Mouse (Mus musculus) liver, postnatal 0 days (tissue): Measurements from ENCODE around the gene Atp6v1fnb. TPM values are rescaled to one million over a fixed set of nuclear protein-coding genes. Genes with fewer than 3 reads are reported as not detected.
A peak's percentile ranks its signal among the peaks of the same experiment; 100 is the strongest.

Experiments used
- ATAC-seq: fragments of 200-750 bp; cut with Nextera tagmentation; 2 replicates; pipeline ENCODE4 v1.8.0; 2017; ENCODE audit warnings: mild to moderate bottlenecking, moderate library complexity
- DNase-seq: peaks from one replicate; pipeline ENCODE4 v3.0.0-alpha.2; 2016
- H3K27ac ChIP-seq: fragments of 300-500 bp; sonication (generic); 2 replicates; pipeline ENCODE4 v1.5.1; 2014; ENCODE audit warnings: antibody characterized with exemption, moderate library complexity, mild to moderate bottlenecking, low read depth
- H3K27me3 ChIP-seq: fragments of 300-500 bp; sonication (generic); 2 replicates; pipeline ENCODE4 v1.6.1; 2014; ENCODE audit warnings: low read length, control low read depth, mixed read lengths; ENCODE audit not compliant: insufficient read depth
- H3K36me3 ChIP-seq: fragments of 300-500 bp; sonication (generic); replicated peaks from 2 replicates; pipeline ENCODE4 v1.6.1; 2014; ENCODE audit warnings: mild to moderate bottlenecking, control low read depth, low read length, moderate library complexity, mixed read lengths; ENCODE audit not compliant: insufficient read depth
- H3K4me1 ChIP-seq: fragments of 300-500 bp; sonication (generic); 2 replicates; pipeline ENCODE4 v1.6.1; 2014; ENCODE audit warnings: antibody characterized with exemption, mild to moderate bottlenecking, control low read depth; ENCODE audit not compliant: insufficient read depth
- H3K4me2 ChIP-seq: fragments of 300-500 bp; sonication (generic); 2 replicates; pipeline ENCODE4 v1.6.1; 2014; ENCODE audit warnings: low read depth, mild to moderate bottlenecking, low read length, moderate library complexity, mixed read lengths
- H3K4me3 ChIP-seq: fragments of 300-500 bp; sonication (generic); 2 replicates; pipeline ENCODE4 v1.5.1; 2014; ENCODE audit warnings: low read depth, low read length
- H3K9ac ChIP-seq: fragments of 300-500 bp; sonication (generic); replicated peaks from 2 replicates; pipeline ENCODE4 v1.6.1; 2014; ENCODE audit warnings: mild to moderate bottlenecking, moderate library complexity
- H3K9me3 ChIP-seq: fragments of 300-500 bp; sonication (generic); 2 replicates; pipeline ENCODE4 v1.6.1; 2016; ENCODE audit warnings: mild to moderate bottlenecking, control low read depth, low read length, mixed read lengths
- CTCF ChIP-seq: sonication (generic); IDR thresholded peaks from 2 replicates; pipeline ENCODE4 v1.5.1; 2016; ENCODE audit warnings: antibody characterized with exemption, low read depth
- EP300 ChIP-seq: IDR thresholded peaks from 2 replicates; pipeline ENCODE4 v1.6.1; 2016; ENCODE audit warnings: antibody characterized with exemption, low read depth, mild to moderate bottlenecking
- WGBS: fragments of 180-500 bp; shearing (Covaris S2); extraction: QIAGEN DNeasy Blood & Tissue Kit; methylation state at CpG from one replicate; pipeline ENCODE4 v1.1.7; 2014; ENCODE audit not compliant: insufficient replicate concordance; 5-methylcytosine and 5-hydroxymethylcytosine counted together
- polyA plus RNA-seq: library from polyadenylated mRNA; unstranded; fragments of >200 nt; fragmentation: Nextera tagmentation; extraction: Ambion mirVana; gene quantifications from 2 replicates; pipeline ENCODE4 v1.2.1, GENCODE M21; 2015

Gene Atp6v1fnb
- polyA plus RNA-seq, 1 experiment from 2014 or later: not detected

- TF ChIP-seq EP300 (no peak), CTCF (no peak)
- H3K4me3 ChIP-seq: no peak overlapping the region
- H3K27ac ChIP-seq: no peak overlapping the region
- no peak overlapping the region for H3K9ac ChIP-seq
- DNase-seq (no peak), ATAC-seq (no peak)
- no peaks in the 10 kb centered on the region for H3K9me3 ChIP-seq
- no peaks in the 10 kb centered on the region for H3K4me1 ChIP-seq
- H3K4me2 ChIP-seq: no peak overlapping the region
- H3K27me3 ChIP-seq: no peaks in the 10 kb centered on the region
- 86% methylated on average over 6 of the region's 6 CpGs for WGBS
- H3K36me3 ChIP-seq: no peaks in the 10 kb centered on the region
Measured at GRCm38 (mm10) chr6:29450667-29451066, 20.6 kb upstream of the Atp6v1fnb start.

GRCm38 (mm10) chr6:29461502-29461901 lies 9.7 kb upstream of the Atp6v1fnb start:
- DNase-seq (no peak), ATAC-seq (no peak)
- Histone ChIP-seq H3K36me3 (no peaks in the 10 kb centered on the region), H3K9ac (no peak overlapping the region), H3K9me3 (no peaks in the 10 kb centered on the region), H3K4me1 (no peaks in the 10 kb centered on the region), H3K4me2 (no peak overlapping the region), H3K4me3 (no peak overlapping the region), H3K27ac (no peak overlapping the region), H3K27me3 (no peaks in the 10 kb centered on the region)
- WGBS: 54% methylated on average over 7 of the region's 7 CpGs
- TF ChIP-seq EP300: no peak
- TF ChIP-seq CTCF: no peak

GRCm38 (mm10) chr6:29463388-29463787 lies 7.8 kb upstream of the Atp6v1fnb start:
- no peaks in the 10 kb centered on the region for H3K27me3 ChIP-seq
- no peak overlapping the region for H3K9ac ChIP-seq
- no peak overlapping the region for H3K4me3 ChIP-seq
- WGBS: 68% methylated on average over 3 of the region's 3 CpGs
- H3K4me1 ChIP-seq: peaks cover 3% of the 10 kb centered on the region
- TF ChIP-seq EP300 (no peak), CTCF (no peak)
- H3K9me3 ChIP-seq: no peaks in the 10 kb centered on the region
- DNase-seq (no peak), ATAC-seq (no peak)
- H3K27ac ChIP-seq: no peak overlapping the region
- H3K36me3 ChIP-seq: no peaks in the 10 kb centered on the region
- H3K4me2 ChIP-seq: no peak overlapping the region

GRCm38 (mm10) chr6:29467583-29468354 lies 3.5 kb upstream of the Atp6v1fnb start, which contains the start of gene Atp6v1f:
TSS of gene Atp6v1f (plus strand) at chr6:29467718.
- peak within 1 kb of the TSS; percentile 63 for H3K4me3 ChIP-seq
- peak; percentile 94 for ATAC-seq
- 1% methylated on average over 39 of the region's 39 CpGs for WGBS
- peak; percentile 96 for DNase-seq
- H3K27ac ChIP-seq: peak within 1 kb of the TSS; percentile 82
- H3K4me2 ChIP-seq: peak within 1 kb of the TSS; percentile 75
- TF ChIP-seq EP300 (no peak; the same call in 1 of the 2 replicates), CTCF (no peak)
- no peaks in the 10 kb centered on the region for H3K27me3 ChIP-seq
- H3K9me3 ChIP-seq: no peaks in the 10 kb centered on the region
- H3K36me3 ChIP-seq: peaks cover 11% of the 10 kb centered on the region
- H3K9ac ChIP-seq: peak within 1 kb of the TSS; percentile 69
- H3K4me1 ChIP-seq: peaks cover 12% of the 10 kb centered on the region

- H3K27ac ChIP-seq: peak overlapping the region; percentile 82; the same call in 1 of the 2 replicates
- DNase-seq (no peak), ATAC-seq (no peak)
- H3K4me1 ChIP-seq: peaks cover 14% of the 10 kb centered on the region
- peak overlapping the region; percentile 63 for H3K4me3 ChIP-seq
- WGBS: 84% methylated on average over 3 of the region's 3 CpGs
- H3K4me2 ChIP-seq: peak overlapping the region; percentile 75
- peaks cover 11% of the 10 kb centered on the region for H3K36me3 ChIP-seq
- no peak overlapping the region for H3K9ac ChIP-seq
- no peaks in the 10 kb centered on the region for H3K27me3 ChIP-seq
- TF ChIP-seq CTCF: no peak
- no peaks in the 10 kb centered on the region for H3K9me3 ChIP-seq
Measured at GRCm38 (mm10) chr6:29468851-29469250, 2.4 kb upstream of the Atp6v1fnb start.

- Histone ChIP-seq H3K9me3 (no peaks in the 10 kb centered on the region), H3K36me3 (peaks cover 11% of the 10 kb centered on the region), H3K4me2 (peak overlapping the region; percentile 79), H3K27me3 (no peaks in the 10 kb centered on the region), H3K4me1 (peaks cover 12% of the 10 kb centered on the region), H3K27ac (no peak overlapping the region), H3K9ac (peak overlapping the region; percentile 61), H3K4me3 (peak overlapping the region; percentile 44)
- TF ChIP-seq CTCF (no peak), EP300 (no peak)
- ATAC-seq (peak; percentile 91), DNase-seq (peak; percentile 88)
- 4% methylated on average over 32 of the region's 33 CpGs for WGBS
Measured at GRCm38 (mm10) chr6:29473941-29474691, 2.9 kb downstream of the Atp6v1fnb start.
